Mouse (Mus musculus) bone marrow macrophage, adult 2 months (primary cell): ENCODE measurements around the gene Ahdc1.

Experiments
- CTCF ChIP-seq: IDR thresholded peaks from 2 replicates; pipeline ENCODE4 v1.5.1; 2012; ENCODE audit warnings: low read depth, mild to moderate bottlenecking, low read length, moderate library complexity
- POLR2A ChIP-seq: IDR thresholded peaks from 2 replicates; pipeline ENCODE4 v1.6.1; 2012; ENCODE audit warnings: mild to moderate bottlenecking, low read depth, low read length, borderline replicate concordance

DNA sequence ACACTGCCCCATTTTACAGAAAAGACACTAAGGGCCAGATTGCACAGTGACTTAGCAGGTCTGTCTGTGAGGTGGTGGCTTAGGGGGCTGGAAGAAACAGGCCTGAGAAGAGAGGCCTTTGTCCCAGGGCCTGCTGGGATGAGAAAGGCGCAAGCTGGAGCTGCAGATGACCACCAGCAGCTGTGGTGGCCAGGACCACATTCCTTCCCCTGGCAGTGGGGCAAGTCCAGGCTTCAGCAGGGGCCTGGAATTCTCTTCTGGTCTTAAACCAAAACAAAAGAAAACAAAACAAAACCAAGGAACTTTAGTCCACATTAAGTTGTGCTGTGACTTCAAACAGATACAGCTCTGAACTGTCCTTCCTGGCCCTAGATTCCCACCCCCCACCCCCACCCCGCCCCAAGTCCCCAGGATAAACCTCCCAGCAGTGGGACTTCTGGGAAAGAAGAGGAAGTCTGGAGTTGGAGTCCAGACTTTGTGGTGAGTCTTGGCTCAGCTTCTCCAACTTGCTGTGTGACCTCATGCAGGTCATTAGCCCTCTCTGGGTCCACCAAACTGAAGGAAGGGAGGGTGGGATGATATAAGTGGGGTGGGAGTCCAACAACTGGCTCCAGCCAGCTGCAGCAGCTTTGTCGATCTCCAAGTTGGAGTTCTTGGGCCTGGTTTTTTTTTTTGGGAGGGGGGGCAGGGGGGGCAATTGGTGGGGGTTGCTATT lies 105.9 kb downstream of the Ahdc1 start:
- TF ChIP-seq CTCF = no peak
- TF ChIP-seq POLR2A = no peak
